Mouse (Mus musculus): ENCODE results near the gene Gm5965.
"Not testable (repeated sequence)": the region's sequence is repeated elsewhere in the genome, so short reads cannot be mapped to it uniquely, and the experiment has no call there.

Gene Gm5965

DNA sequence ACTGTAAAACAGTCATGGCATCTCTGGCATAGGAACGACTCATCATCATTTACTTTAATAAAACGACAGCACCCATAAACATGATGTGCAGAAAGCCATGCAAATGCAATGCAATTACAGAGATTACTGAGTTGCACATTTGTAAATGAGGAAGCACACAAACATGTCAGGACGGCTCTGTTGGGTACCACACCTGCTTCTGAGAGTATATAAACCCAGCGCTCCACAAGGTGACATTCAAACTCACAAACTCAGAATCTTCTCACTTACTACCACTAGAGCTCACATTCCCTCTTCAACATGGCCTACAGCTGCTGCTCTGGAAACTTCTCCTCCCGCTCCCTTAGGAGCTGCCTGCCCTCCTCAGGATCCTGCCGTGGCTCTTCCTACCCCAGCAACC, at the start of gene Gm5965:
TSS of gene Gm5965 (plus strand) at position 301 of the 400 bp plus-strand sequence.
- DNase-seq (ENCODE audit: low spot score in 2 of 2), result no peak

- no peak for DNase-seq (ENCODE audit: low spot score in 2 of 2)
Observed at GRCm38 (mm10) chr16:88728812-88729275, 48.9 kb upstream of the Gm5965 start, which contains the start of gene Krtap13-1. Gene Krtap13-1, plus strand, starts transcription at chr16:88728862.

GRCm38 (mm10) chr16:88735391-88735790, 42.3 kb upstream of the Gm5965 start:
- DNase-seq (ENCODE audit: low spot score in 2 of 2), result no peak

- DNase-seq (ENCODE audit: low spot score in 2 of 2), result no peak
Observed at GRCm38 (mm10) chr16:88744750-88745340, 32.9 kb upstream of the Gm5965 start.

GRCm38 (mm10) chr16:88747943-88748342, 29.8 kb upstream of the Gm5965 start:
- no peak for DNase-seq (ENCODE audit: low spot score in 2 of 2)

GRCm38 (mm10) chr16:88751535-88751934, 26.2 kb upstream of the Gm5965 start, which contains the start of gene Krtap13:
Gene Krtap13, minus strand, starts transcription at chr16:88751635.
- DNase-seq (ENCODE audit: low spot score in 2 of 2), result not testable (repeated sequence)

GRCm38 (mm10) chr16:88758547-88758946, 19.1 kb upstream of the Gm5965 start, which contains the start of gene 2310034C09Rik:
Gene 2310034C09Rik, plus strand, starts transcription at chr16:88758847.
- not testable (repeated sequence) for DNase-seq (ENCODE audit: low spot score in 2 of 2)

GRCm38 (mm10) chr16:88774106-88774505, 3.6 kb upstream of the Gm5965 start, which contains the start of gene 2310057N15Rik:
Gene 2310057N15Rik, minus strand, starts transcription at chr16:88774206.
- DNase-seq (ENCODE audit: low spot score in 2 of 2), result no peak

DNA sequence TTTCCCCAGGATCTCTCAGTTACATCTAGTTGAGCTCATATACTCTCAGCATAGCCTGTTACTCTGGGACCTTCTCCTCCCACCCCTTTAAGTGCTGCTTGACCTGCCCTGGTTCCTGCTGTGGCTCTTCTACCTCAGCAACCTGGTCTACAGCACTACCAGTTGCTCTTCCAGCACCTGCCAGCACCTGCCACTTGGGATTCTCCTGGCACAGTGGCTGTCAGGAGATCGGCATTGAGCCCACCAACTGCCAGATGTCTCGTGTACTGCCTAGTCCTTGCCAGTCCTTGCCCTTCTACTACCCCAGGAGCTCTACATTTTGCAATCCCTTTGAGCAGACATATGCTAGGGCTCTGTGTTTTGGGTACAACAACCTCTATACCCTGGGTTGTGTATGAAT, 9.1 kb downstream of the Gm5965 start:
- no peak for DNase-seq (ENCODE audit: low spot score in 2 of 2)

GRCm38 (mm10) chr16:88811827-88812226, 34.1 kb downstream of the Gm5965 start, which contains the start of gene Gm20741:
Gene Gm20741, minus strand, starts transcription at chr16:88812220.
- no peak for DNase-seq (ENCODE audit: low spot score in 2 of 2)

- DNase-seq (ENCODE audit: low spot score in 2 of 2), result no peak
Observed at GRCm38 (mm10) chr16:88820066-88820465, 42.4 kb downstream of the Gm5965 start, which contains the start of gene Krtap15. Gene Krtap15, plus strand, starts transcription at chr16:88820215.

GRCm38 (mm10) chr16:88823736-88824135, 46.0 kb downstream of the Gm5965 start:
- no peak for DNase-seq (ENCODE audit: low spot score in 2 of 2)

DNA sequence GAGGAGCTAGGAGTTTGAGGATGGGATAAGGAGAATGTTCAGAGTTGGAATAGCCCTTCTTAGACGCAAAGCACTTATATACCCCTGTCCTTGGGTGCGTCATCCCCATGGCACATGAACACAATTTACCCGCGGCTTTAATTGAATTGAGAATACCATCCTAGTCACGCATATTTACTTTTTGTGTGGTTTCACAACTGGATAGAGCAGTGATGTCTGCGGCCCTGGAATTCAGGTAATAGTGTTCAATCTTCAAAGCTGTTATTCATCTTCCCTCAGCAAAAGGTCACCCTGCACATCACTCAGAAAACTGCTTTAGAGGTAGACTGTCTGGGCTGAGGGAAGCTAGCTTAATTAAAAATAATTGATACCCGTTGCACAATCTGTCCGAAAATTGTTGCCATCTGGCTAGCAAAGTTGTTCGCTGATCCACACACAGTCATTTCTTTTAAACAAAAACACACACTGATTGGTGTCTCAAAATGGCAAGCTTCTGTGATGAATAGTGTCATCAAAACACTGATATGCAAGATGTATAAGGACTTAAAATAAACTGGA, 48.5 kb downstream of the Gm5965 start, which contains the start of gene Krtap14:
TSS of gene Krtap14 (minus strand) at position 51 of the 558 bp plus-strand sequence.
- DNase-seq (ENCODE audit: low spot score in 2 of 2), result no peak

DNA sequence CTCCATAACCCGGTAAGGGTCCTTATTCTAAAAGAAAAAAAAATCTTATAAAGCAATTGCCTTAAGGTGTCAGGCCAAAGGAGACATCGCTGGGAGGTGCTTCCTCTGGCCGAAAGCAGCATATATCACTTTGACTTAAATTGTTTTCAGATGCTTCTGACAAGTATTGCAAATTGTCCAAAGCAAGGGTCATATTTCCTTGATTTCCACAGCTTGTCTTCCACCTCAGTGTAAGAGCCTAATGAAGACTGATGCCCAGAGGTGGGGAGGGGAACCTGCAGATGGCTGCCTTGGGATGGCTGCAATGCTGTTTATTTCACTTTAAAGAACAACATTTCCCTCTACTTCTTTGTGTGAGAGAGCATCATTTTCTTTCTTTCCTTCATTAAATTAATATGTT, 49.3 kb downstream of the Gm5965 start:
- DNase-seq (ENCODE audit: low spot score in 2 of 2), result no peak

Data from urinary bladder, adult 18-20 months (tissue).